Mouse (Mus musculus) spleen, adult 2 months (tissue): ENCODE results near the gene Rpl10a. TPM values are rescaled to one million over a fixed set of nuclear protein-coding genes. Genes with fewer than 3 reads are reported as not detected.
A peak's percentile ranks its signal among the peaks of the same experiment; 100 is the strongest.
"Not testable (repeated sequence)": the region's sequence is repeated elsewhere in the genome, so short reads cannot be mapped to it uniquely, and the experiment has no call there.

Experiments used
- DNase-seq, 2 experiments: peaks; one replicate each; pipeline versions ENCODE4 v3.0.0 to v3.0.0-alpha.2; 2012 to 2021; ENCODE audit warnings: low spot score in 2 of 2, low read depth in 1 of 2
- H3K27ac ChIP-seq: fragments of 200-500 bp; 2 replicates; pipeline ENCODE4 v1.5.1; 2012; ENCODE audit warnings: low read length, inconsistent platforms; ENCODE audit not compliant: insufficient read depth
- H3K27me3 ChIP-seq: fragments of 200-500 bp; 2 replicates; pipeline ENCODE4 v1.6.1; 2012; ENCODE audit warnings: mild to moderate bottlenecking, moderate library complexity, low read length, inconsistent platforms; ENCODE audit not compliant: control insufficient read depth, insufficient read depth
- H3K36me3 ChIP-seq: fragments of 200-500 bp; 2 replicates; pipeline ENCODE4 v1.6.1; 2012; ENCODE audit warnings: mild to moderate bottlenecking, low read length, inconsistent platforms; ENCODE audit not compliant: control insufficient read depth, insufficient read depth
- H3K4me1 ChIP-seq: fragments of 200-500 bp; 2 replicates; pipeline ENCODE4 v1.6.1; 2011; ENCODE audit warnings: inconsistent platforms; ENCODE audit not compliant: control insufficient read depth, insufficient read depth, insufficient read length
- H3K4me3 ChIP-seq: fragments of 200-500 bp; 2 replicates; pipeline ENCODE4 v1.5.1; 2011; ENCODE audit warnings: mild to moderate bottlenecking, inconsistent platforms; ENCODE audit not compliant: insufficient read depth, insufficient read length; ENCODE audit errors: extremely low read depth
- CTCF ChIP-seq: fragments of 200-500 bp; IDR thresholded peaks from 2 replicates; pipeline ENCODE4 v1.5.1; 2011; ENCODE audit warnings: mild to moderate bottlenecking, inconsistent platforms; ENCODE audit not compliant: insufficient read depth, insufficient read length, insufficient replicate concordance; ENCODE audit errors: extremely low read depth
- POLR2A ChIP-seq: fragments of 200-500 bp; IDR thresholded peaks from 2 replicates; pipeline ENCODE4 v1.6.1; 2011; ENCODE audit warnings: low read depth, low read length, inconsistent platforms
- WGBS: fragments of 180-500 bp; shearing (Covaris S2); methylation state at CpG from one replicate; pipeline ENCODE4 v1.1.7; 2018; 5-methylcytosine and 5-hydroxymethylcytosine counted together
- polyA plus RNA-seq: library from polyadenylated mRNA; depleted of rRNA; stranded (reverse); fragments of >200 nt; gene quantifications from 2 replicates; pipeline ENCODE4 v1.2.3, GENCODE M21; 2012

The Rpl10a gene
- polyA plus RNA-seq, 1 experiment = 4,168 TPM

DNA sequence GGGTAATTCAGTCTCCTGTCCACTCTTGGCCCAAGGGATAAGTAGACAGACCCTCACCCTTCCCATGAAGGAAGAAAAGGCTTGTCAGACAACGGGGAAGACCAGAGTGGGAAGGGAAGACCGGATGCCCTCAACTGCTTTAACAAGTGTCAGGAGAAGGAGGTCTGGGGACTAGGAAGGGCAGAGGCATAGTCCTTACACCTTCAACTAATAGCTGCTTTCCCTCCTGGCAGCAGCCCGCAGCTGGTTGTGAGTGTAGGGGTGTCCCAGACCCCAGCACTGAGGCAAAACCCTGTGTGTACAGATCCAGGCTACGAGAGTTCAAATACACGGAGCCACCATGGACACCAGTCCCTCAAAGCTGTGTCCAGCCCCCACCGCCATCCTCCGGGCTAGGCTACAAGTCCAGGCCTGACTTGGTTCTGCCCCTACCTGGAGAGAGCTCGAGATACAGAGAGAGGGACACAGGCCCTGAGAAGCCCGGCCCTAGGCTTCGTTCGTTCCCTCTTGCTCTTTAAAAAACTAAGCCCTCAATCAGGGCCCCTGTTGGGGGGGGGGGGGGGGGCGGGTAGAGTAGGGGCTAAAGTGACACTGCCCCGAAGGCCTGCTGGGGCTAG lies 21.1 kb downstream of the Rpl10a start:
- TF ChIP-seq CTCF (no peak), POLR2A (no peak)
- Histone ChIP-seq H3K4me1 (no peaks in the 10 kb centered on the region), H3K27me3 (peaks cover 17% of the 10 kb centered on the region), H3K36me3 (no peaks in the 10 kb centered on the region), H3K27ac (no peak overlapping the region), H3K4me3 (peak overlapping the region; percentile 2; the same call in 1 of the 2 replicates)
- 61% methylated on average over 13 of the region's 13 CpGs for WGBS
- no peak for DNase-seq

DNA sequence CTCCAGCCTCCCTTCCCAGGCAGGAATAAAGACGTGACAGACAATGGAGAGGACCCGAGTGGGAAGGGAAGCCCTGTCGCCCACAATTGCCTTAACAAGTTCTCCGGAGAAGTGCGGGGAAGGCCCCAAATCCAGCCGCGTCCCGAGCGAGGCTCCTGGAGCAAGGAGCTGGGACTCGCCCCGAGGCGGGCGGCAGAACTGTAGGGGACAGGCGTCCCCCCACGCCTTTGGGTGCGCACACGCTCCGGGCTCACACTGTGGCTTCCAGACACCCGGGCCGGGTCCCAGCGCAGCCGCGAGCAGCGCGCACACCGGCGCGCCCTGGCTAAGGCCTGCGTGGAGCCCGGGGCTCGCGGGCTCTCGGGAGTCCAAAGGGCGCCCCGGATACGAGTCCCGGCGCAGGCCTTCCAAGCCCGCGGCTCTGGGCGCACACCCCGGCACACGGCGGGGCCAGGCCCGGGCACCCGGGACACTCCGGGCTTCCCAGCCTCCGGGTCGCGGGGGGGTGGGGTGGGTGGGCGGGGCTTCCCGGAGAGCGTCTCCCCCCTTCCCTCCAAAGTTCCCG lies 21.7 kb downstream of the Rpl10a start:
- Histone ChIP-seq H3K27ac (peak overlapping the region; percentile 5; the same call in 1 of the 2 replicates), H3K36me3 (no peaks in the 10 kb centered on the region), H3K4me3 (peak overlapping the region; percentile 39), H3K4me1 (no peaks in the 10 kb centered on the region), H3K27me3 (peaks cover 17% of the 10 kb centered on the region)
- no peak for TF ChIP-seq CTCF
- TF ChIP-seq POLR2A = no peak
- DNase-seq = no peak
- 3% methylated on average over 54 of the region's 54 CpGs for WGBS

GRCm38 (mm10) chr17:28350466-28351352 lies 22.4 kb downstream of the Rpl10a start, which contains the start of gene Tead3:
Gene Tead3 (minus strand): TSS chr17:28350817.
- Histone ChIP-seq H3K4me3 (peak within 1 kb of the TSS; percentile 62), H3K27me3 (peaks cover 17% of the 10 kb centered on the region), H3K36me3 (no peaks in the 10 kb centered on the region), H3K4me1 (no peaks in the 10 kb centered on the region), H3K27ac (peak within 1 kb of the TSS; percentile 5; the same call in 1 of the 2 replicates)
- TF ChIP-seq POLR2A (no peak), CTCF (no peak)
- under 1% methylated on average over 52 of the region's 73 CpGs for WGBS
- peak in 1 of 2 experiments; percentile 26 for DNase-seq

- TF ChIP-seq POLR2A = no peak
- no peak for TF ChIP-seq CTCF
- DNase-seq = no peak
- no peaks in the 10 kb centered on the region for H3K4me1 ChIP-seq
- peak overlapping the region; percentile 62 for H3K4me3 ChIP-seq
- H3K36me3 ChIP-seq = no peaks in the 10 kb centered on the region
- no peak overlapping the region for H3K27ac ChIP-seq
- H3K27me3 ChIP-seq = peaks cover 17% of the 10 kb centered on the region
- 3% methylated on average over 29 of the region's 29 CpGs for WGBS
Observed at GRCm38 (mm10) chr17:28351353-28351890, 23.2 kb downstream of the Rpl10a start.

GRCm38 (mm10) chr17:28352018-28352417 lies 23.7 kb downstream of the Rpl10a start:
- Histone ChIP-seq H3K27ac (no peak overlapping the region), H3K4me1 (no peaks in the 10 kb centered on the region), H3K27me3 (peaks cover 17% of the 10 kb centered on the region), H3K36me3 (no peaks in the 10 kb centered on the region), H3K4me3 (no peak overlapping the region)
- TF ChIP-seq CTCF = no peak
- TF ChIP-seq POLR2A = no peak
- 68% methylated on average over 11 of the region's 11 CpGs for WGBS
- DNase-seq = no peak

DNA sequence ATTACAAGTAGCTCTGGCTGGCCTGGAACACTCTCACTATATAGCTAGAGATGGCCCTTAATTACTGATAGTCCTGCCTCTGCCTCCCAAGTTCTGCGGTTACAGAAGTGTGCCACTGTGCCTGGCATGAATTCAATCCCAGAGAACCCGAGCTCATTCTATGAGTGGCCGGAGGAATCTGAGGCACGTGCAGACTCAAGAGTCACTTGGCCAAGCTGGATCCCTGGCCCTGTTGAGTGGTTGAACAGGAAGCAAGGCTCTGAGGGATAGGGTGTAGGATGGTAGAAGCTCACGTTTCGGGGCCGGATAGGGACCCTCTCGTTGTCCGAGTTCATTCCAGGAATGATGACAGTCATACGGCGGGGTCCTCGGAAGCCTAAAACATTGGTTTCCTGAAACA lies 27.6 kb downstream of the Rpl10a start:
- no peak for DNase-seq
- Histone ChIP-seq H3K27me3 (peaks cover 6% of the 10 kb centered on the region), H3K4me1 (no peaks in the 10 kb centered on the region), H3K4me3 (no peak overlapping the region), H3K27ac (no peak overlapping the region), H3K36me3 (no peaks in the 10 kb centered on the region)
- TF ChIP-seq CTCF (no peak), POLR2A (no peak)
- WGBS = 90% methylated on average over 12 of the region's 12 CpGs

- DNase-seq, H3K4me1 ChIP-seq, H3K27me3 ChIP-seq, H3K4me3 ChIP-seq, H3K36me3 ChIP-seq, H3K27ac ChIP-seq: not testable (repeated sequence)
- 57% methylated on average over 24 of the region's 24 CpGs for WGBS
Observed at GRCm38 (mm10) chr17:28358576-28359261, 30.4 kb downstream of the Rpl10a start.
